7 mouse cellular contexts compared by ENCODE assay signal in the genomic region with DNA sequence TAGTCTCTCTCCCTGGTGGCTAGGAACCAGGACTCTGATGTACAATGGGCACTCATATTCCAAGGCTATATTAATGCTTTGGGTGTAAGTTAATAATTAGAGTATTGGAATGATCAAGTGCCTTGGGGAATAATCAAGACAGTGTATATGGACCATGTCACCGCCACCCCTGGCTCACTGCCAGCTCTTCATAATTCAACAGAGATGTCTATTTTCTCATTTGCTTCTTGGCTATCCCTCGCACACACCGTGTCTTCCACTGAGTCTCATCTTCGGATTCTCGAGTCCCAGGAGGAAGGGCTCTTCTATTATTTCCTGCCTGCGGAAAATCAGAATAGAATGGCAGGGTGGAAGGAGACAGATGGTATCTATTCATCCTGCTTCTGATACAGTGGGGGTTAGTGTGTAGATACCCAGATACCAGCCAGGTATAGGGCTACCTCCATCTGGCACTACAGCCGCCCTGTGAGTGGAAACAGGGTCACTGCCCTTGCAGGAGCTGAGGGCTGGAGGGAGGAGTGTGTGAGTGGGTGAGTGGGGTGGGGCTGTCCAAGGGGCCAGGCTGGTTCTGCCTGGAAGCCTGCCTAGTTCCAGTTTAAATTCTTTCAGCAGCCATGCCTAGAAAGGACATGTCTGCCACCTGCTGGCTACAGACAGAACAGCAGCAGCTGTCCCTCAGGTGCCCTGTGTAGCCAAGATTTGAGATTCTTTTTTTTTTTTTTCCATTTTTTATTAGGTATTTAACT. TPM values are rescaled to one million over a fixed set of nuclear protein-coding genes. Genes with fewer than 3 reads are reported as not detected.
DNase-seq lines count a peak whose midpoint lies in the region; ATAC-seq lines count a peak whose summit lies in the region.

No protein-coding gene starts in this region.

- H3K4me1 ChIP-seq in embryonic facial prominence, embryonic 11.5 days (ENCODE audit: control insufficient read depth, insufficient read depth, low read length): no peaks in the 10 kb centered on the region
- H3K4me1 ChIP-seq in limb, embryonic 11.5 days (ENCODE audit: control insufficient read depth, insufficient read depth, low read length): no peaks in the 10 kb centered on the region
- H3K4me1 ChIP-seq in midbrain, embryonic 14.5 days (ENCODE audit: control insufficient read depth, insufficient read depth, low read length): peaks cover 12% of the 10 kb centered on the region; the same call in 1 of the 2 replicates

- peak; percentile 84 for ATAC-seq in embryonic facial prominence, embryonic 11.5 days (replicated peaks; ENCODE audit: insufficient number of reproducible peaks, low FRiP score, low TSS enrichment, low read depth)
- ATAC-seq in limb, embryonic 11.5 days (ENCODE audit: insufficient number of reproducible peaks, low FRiP score, low TSS enrichment, low read depth): peak; percentile 41; the same call in 1 of the 2 replicates
- peak; percentile 64; the same call in 1 of the 2 replicates for ATAC-seq in midbrain, embryonic 14.5 days (ENCODE audit: low FRiP score, low TSS enrichment)

- DNase-seq in adrenal gland, postnatal 10 days: peak; percentile 85
- peak; percentile 84 for DNase-seq in embryonic facial prominence, embryonic 11.5 days (ENCODE audit: low spot score)
- DNase-seq in heart, adult 11 months: peak; percentile 92
- peak; percentile 84 for DNase-seq in kidney, adult 18-20 months
- DNase-seq in limb, embryonic 11.5 days (ENCODE audit: low spot score): peak; percentile 82
- peak; percentile 92 for DNase-seq in midbrain, embryonic 14.5 days
- DNase-seq in spleen, adult 18-20 months: peak; percentile 9 to 58

- H3K9me3 ChIP-seq in embryonic facial prominence, embryonic 11.5 days (replicated peaks; ENCODE audit: control insufficient read depth, low read length): no peaks in the 10 kb centered on the region
- no peaks in the 10 kb centered on the region for H3K9me3 ChIP-seq in limb, embryonic 11.5 days (ENCODE audit: control insufficient read depth, low read length)
- no peaks in the 10 kb centered on the region for H3K9me3 ChIP-seq in midbrain, embryonic 14.5 days (ENCODE audit: control insufficient read depth, low read length)

- no peak overlapping the region for H3K9ac ChIP-seq in embryonic facial prominence, embryonic 11.5 days (replicated peaks; ENCODE audit: low read length)
- H3K9ac ChIP-seq in limb, embryonic 11.5 days (ENCODE audit: low read length): no peak overlapping the region
- no peak overlapping the region for H3K9ac ChIP-seq in midbrain, embryonic 14.5 days (replicated peaks; ENCODE audit: low read length)

- no peak overlapping the region for H3K27ac ChIP-seq in embryonic facial prominence, embryonic 11.5 days (replicated peaks; ENCODE audit: low read depth, low read length)
- H3K27ac ChIP-seq in limb, embryonic 11.5 days (replicated peaks; ENCODE audit: low read depth, low read length): no peak overlapping the region
- H3K27ac ChIP-seq in midbrain, embryonic 14.5 days (replicated peaks; ENCODE audit: low read depth, low read length): peak overlapping the region; percentile 21; the same call in 1 of the 2 replicates

- no peaks in the 10 kb centered on the region for H3K36me3 ChIP-seq in embryonic facial prominence, embryonic 11.5 days (replicated peaks; ENCODE audit: control insufficient read depth, insufficient read depth, low read depth, low read length)
- H3K36me3 ChIP-seq in limb, embryonic 11.5 days (ENCODE audit: control insufficient read depth, insufficient read depth, low read length): no peaks in the 10 kb centered on the region
- no peaks in the 10 kb centered on the region for H3K36me3 ChIP-seq in midbrain, embryonic 14.5 days (ENCODE audit: control insufficient read depth, insufficient read depth, low read length)

- no peak overlapping the region for H3K4me2 ChIP-seq in embryonic facial prominence, embryonic 11.5 days (ENCODE audit: low read depth, low read length)
- no peak overlapping the region for H3K4me2 ChIP-seq in limb, embryonic 11.5 days (ENCODE audit: low read depth, severe bottlenecking)
- no peak overlapping the region for H3K4me2 ChIP-seq in midbrain, embryonic 14.5 days (ENCODE audit: low read length)

- WGBS in embryonic facial prominence, embryonic 11.5 days: 60% methylated on average over 7 of the region's 7 CpGs
- 79% methylated on average over 7 of the region's 7 CpGs for WGBS in limb, embryonic 11.5 days
- WGBS in midbrain, embryonic 14.5 days: 37% methylated on average over 7 of the region's 7 CpGs

- H3K4me3 ChIP-seq in embryonic facial prominence, embryonic 11.5 days (ENCODE audit: low read depth, low read length): no peak overlapping the region
- H3K4me3 ChIP-seq in limb, embryonic 11.5 days (ENCODE audit: low read depth, low read length): no peak overlapping the region
- no peak overlapping the region for H3K4me3 ChIP-seq in midbrain, embryonic 14.5 days (replicated peaks; ENCODE audit: low read depth, low read length)

- no peaks in the 10 kb centered on the region for H3K27me3 ChIP-seq in embryonic facial prominence, embryonic 11.5 days (ENCODE audit: control insufficient read depth, insufficient read depth, low read length)
- H3K27me3 ChIP-seq in limb, embryonic 11.5 days (ENCODE audit: control insufficient read depth, insufficient read depth, low read length): no peaks in the 10 kb centered on the region
- H3K27me3 ChIP-seq in midbrain, embryonic 14.5 days (ENCODE audit: control insufficient read depth, insufficient read depth, low read length): no peaks in the 10 kb centered on the region

RNA-seq across cellular contexts. Expression of a gene that starts 7.9 kb away (rescaled TPM):
- 10 to 100 TPM; 11.6 to 25.7 TPM for total RNA-seq in adrenal gland, postnatal 10 days (2021)
- polyA plus RNA-seq in embryonic facial prominence, embryonic 11.5 days (2014; fragmentation: Nextera tagmentation; extraction: Ambion mirVana): not detected in 2 replicates
- polyA plus RNA-seq in limb, embryonic 11.5 days (2014; fragmentation: Nextera tagmentation; extraction: Ambion mirVana): 0.53 TPM in 1 of 2 replicates, not detected in the other
- polyA plus RNA-seq in midbrain, embryonic 14.5 days (2014; fragmentation: Nextera tagmentation; extraction: Ambion mirVana): not detected in 2 replicates

Comparison
In these comparisons a context has a peak if more than half of its experiments do, and no peak if none do; other contexts are left out.
1. DNase-seq: peak in every context shown above with its lines; median percentile 92 in heart, adult 11 months; 92 in midbrain, embryonic 14.5 days; 85 in adrenal gland, postnatal 10 days; 84 in embryonic facial prominence, embryonic 11.5 days; 84 in kidney, adult 18-20 months; 82 in limb, embryonic 11.5 days; 34 in spleen, adult 18-20 months.